Mouse (Mus musculus) thymus, postnatal 36 days (tissue): ENCODE measurements around the gene Tcea3.

ENCODE experiments used
- DNase-seq, 2 experiments: peaks; one replicate each; pipeline ENCODE4 v3.0.0; 2022; ENCODE audit warnings: mixed read lengths in 2 of 2

Tcea3 gene

DNA sequence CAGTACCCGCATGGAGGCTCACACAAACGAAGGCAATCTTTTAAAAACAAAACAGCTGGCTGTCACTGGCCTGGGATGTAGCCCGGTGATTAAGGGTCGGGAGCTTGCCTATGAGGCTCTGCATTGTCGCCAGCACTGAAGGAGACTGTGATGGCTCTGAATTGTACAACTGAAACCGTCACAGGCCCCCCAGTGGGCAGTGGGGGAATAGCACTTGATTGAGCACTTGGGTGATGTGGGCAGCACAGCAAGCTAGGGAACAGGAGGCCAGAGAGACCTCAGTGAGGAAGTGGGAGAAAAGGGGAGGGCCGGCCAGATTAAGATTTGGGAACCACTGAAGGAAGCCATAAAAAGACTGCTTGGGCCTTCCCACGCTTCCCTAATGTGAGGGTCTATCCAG lies 7.9 kb upstream of the Tcea3 start:
- DNase-seq = peak; percentile 78 to 82

DNA sequence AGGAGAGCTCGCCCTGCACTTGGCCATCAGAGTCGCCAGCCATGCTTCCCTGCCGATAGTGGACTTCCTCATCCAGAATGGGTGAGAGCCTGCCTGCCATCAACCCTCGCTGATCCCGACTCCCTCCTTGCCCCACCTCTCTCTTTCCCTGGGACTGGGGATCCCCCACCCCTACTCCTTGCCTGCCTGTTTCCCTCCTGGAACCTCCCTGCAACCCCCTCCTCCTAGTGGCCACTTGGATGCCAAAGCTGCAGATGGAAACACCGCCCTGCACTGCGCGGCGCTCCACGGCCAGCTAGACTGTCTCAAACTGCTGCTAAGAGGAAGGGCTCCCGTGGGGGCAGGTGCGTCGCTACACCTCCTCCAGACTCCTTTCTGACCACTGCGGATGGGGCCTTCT lies 7.4 kb upstream of the Tcea3 start:
- DNase-seq = peak in 1 of 2 experiments; percentile 13

DNA sequence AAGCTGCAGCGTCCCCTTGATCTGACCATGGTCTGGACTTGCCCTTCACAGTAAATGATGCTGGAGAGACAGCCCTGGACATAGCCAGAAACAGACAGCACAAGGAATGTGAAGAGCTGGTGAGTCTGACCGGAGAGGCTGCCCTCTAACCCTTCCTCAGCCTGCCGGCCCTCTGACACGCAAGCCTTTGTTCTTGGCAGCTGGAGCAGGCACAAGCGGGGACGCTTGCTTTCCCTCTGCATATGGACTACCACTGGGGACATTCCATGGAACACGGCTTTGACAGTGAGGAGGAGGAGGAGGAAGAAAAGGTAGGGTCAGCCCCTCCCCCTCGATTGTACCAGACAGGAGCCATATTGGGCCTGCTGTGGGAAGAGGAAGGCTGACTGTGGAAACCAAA lies 6.6 kb upstream of the Tcea3 start:
- DNase-seq = no peak

DNA sequence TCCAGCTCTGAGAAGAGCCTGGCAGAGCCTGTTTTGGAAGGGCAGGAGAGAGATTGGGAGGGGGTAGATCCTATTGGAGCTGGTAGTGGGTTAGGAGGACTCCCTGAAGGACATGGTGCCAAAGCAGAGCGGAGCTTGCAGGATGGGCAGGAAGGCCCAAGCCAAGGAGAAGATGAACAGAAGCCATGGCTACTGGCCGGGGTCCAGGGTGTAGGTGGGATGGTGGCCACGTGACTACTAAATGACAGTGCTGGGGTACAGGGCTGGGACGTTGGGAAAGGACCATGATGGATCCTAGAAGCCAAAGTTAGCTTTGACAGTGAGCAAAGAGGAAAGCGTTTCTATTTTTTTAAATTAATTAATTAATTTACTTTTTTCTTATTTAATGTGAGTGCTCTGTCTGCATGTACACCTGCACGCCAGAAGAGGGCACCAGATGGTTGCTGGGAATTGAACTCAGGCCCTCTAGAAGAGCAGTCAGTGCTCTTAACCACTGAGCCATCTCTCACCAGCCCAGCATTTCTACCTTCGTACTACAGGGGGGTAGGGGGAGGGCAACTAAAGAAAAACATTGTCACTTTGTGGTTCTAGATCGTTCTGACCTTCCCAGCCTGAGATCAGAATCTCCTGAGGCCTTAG lies 5.3 kb upstream of the Tcea3 start:
- peak in 1 of 2 experiments; percentile 19 for DNase-seq

DNA sequence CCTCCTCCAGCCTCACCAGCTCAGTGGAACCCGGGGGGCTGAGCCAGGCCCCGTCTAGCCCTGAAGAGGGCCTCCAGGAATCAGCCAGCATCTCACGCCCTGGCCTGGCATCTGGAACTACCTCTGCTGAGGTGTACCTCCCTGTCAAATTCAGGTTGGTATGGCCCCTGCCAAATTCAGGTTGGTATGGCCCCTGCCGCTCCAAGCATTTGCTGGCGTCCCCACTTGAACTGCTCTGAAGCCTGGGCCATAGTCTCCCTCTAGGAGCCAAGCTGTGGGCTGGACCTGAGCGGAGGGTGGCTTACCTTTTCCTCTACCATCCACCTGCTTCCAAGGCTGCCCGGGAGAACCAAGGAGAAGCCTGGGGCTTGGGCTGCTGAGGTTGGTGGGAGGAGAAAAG lies 4.8 kb upstream of the Tcea3 start:
- no peak for DNase-seq

DNA sequence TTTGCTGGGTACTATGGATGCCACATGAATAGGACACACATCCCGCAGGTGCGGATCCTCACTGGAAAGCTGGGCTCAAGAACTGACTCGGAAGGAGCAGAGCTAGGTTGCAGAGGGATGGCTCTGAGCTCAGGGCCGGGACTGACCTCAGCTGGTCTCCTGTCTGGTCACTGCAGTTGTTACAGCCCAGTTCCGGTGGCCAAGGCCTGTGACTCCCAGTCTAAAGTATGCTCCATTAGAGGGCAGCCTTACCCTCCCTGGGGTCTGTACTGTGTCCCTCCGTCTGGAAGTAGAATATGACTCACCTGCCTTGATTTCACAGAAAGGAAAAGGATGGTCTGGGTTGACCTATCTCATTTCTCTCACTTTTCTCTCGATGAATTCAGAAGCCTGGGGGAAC lies 3.3 kb upstream of the Tcea3 start:
- DNase-seq = no peak

DNA sequence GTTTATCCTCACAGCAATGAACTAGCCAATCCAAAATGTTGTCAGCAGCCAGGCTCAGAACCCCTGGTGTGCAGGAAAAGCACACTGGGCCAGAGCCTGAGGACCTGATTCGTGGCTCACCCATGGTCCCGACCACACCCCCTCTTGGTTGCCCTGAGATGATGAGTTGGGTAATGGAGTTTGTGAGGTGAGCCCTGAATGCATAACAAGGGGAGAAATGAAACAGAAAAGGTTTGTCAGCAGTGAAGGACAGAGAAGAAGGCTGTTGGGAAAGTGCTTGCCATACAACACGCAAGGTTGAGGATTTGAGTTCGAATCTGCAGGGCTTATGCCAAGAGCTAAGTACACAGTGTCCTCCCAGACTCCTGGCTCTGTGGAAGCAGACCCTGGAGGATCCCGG lies 1.8 kb upstream of the Tcea3 start:
- DNase-seq = no peak

DNA sequence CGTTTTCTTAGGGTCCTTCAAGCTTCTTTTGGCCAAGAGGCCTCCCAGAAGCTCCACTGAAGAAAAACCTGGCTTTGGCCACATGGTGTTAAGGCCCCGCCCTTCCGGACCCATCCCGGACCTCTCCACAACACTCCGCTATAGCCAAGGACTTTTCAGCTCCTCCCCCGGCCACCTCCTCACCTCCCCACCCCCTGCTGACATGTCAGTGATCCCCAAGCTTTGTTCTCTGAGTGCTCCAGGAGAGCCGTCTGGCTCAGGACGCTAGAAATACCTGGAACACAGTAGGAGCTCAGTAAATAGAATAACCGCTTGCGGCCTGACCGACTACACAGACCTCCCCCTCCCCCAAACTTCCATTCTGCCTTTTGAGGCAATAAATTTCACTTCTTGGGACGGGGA lies 960 bp upstream of the Tcea3 start:
- no peak for DNase-seq

DNA sequence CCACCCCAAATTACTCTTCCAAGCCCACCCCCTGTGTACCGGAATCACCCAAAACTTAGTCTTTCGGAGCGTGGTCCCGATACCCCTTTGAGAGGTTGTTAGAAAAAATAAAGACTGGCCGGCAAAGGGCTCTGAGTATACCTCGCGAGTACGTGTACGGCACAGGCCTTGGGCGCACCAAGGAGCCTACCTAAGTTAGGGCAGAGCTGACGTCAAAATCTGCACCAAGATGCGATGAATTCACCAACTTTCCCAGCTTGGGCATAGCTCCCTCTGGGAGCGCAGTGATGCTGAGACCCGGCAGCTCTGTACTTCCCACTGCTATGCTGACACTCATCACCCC lies 172 bp upstream of the Tcea3 start:
- no peak for DNase-seq

DNA sequence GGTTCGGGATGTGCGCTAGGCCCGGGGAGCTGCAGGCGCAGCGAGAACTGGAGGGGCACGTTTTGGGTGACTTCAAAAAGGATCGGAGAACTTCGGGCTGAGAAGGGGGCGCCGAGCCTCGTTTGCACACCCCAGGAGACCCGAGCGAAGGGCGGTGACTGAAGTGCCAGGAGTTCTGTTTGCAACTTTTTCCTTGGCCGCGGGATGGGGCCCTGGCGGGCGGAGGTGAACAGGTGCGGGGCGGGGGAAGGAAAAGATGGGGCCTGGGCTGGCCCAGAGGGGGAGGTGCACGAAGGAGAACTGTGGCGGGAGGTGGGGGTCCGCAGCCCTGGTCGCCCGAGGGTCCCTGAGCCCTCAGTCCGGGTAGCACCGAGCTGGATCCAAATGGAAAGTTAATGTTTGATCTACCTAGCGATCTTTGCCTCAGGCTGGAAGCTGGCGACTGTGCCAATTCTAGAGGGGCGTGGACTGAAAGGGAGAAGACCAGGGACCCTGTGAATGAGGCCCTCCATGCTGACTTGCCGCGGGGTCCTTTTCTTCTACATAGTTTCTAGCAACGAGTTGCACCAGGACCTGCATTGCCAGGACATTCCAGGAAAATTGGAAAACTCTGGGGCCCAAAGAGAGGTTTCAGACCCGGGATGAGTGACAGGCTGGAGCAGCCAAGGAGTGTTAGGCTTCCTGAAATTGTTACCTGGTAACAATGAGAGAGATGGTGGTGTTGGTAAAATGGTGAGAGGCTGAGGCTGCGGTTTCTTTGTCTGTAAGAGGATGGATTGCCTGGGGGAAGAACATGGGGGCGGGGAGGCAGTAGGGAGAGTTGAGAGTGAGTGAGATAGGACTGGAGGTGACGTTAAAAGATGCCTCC lies 1.2 kb downstream of the Tcea3 start:
- DNase-seq = no peak

DNA sequence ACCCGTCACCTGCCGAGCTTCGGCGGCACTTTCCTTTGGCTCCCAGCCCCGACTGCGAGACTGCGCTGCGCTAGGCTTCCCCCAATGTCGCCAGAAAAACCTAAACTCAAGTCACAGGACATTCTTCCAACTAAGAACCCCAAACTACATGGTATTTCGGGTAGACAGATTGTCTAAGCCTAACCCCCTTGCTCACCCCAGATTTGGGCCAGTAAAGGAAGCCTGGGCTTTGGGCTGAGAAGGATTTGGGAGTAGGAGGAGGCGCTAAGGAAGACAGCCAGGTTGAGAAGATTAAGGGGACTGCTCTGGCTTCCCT lies 1.8 kb downstream of the Tcea3 start:
- no peak for DNase-seq

DNA sequence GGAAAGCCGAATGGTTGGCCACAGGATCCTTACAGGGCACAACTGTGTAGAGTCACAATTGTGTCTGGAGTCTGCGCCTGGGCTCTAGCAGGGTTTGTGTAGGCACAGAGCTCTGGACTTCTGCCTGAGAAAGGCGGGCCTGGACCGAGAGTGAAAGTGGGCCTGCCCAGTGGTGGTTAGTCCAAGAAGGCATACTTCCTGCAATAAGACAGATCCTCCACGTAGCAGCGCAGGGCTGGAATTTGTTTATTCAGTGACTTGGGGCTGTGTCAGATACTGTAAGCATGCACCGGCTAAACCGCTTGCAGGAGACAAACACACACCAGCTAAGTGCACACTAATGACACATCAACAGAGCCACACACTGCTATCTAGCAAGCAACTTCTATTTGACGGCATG lies 2.3 kb downstream of the Tcea3 start:
- DNase-seq = no peak

DNA sequence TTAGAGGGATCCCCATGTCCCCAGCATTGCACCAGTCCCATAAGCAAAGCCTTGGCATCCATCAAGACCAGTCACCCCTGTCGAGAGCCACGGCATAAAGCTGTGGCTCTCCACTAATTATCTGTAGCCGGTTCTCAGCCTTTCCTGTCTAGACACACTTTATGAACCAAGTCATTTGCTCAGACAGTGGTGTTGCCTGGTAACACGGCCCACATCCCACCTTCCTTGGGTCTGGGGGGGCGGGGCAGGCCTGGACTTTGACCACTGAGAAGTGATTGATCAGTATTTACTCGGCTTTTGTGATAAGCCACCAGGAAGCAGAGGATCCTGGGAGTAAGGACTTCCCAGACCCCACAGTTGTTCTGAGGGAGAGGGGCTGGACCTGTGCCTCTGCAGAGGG lies 8.4 kb downstream of the Tcea3 start:
- DNase-seq = no peak

DNA sequence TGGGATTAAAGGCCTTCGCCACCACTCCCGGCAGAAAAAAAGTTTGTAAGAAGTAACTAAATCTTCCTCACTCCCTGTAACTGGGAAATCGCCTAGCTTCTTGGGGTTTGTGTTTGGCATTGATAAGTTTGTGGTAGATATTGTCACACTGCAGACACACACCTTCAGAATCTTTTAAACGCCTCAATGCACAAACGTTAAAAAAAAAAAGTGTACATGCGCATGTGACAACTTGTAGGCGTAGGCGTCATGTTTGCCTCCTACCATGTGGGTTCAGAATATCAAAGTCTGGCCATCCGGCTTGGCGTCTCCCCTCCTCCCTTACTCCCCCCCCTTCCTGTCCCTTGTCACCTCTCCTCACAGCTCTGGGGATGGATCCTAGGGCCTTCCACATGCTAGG lies 9.2 kb downstream of the Tcea3 start:
- DNase-seq = no peak

DNA sequence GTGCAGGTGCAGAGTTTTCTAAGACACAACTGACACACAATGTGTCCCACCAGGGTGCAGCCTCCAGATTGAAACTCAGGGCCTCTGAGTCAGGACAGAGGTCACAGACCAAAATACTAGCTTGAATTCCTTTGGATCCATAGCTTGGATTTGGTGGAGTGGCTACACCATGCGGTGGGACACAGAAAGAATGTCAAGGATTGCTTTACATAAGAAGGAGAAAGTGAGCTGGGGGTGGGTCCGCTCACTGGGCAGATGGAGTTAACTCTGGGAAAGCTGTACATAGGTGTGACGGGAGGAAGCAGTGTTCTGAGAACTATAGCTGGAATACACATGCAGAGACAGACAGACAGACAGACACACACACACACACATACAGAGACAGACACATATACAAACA lies 12.4 kb downstream of the Tcea3 start:
- DNase-seq = no peak

DNA sequence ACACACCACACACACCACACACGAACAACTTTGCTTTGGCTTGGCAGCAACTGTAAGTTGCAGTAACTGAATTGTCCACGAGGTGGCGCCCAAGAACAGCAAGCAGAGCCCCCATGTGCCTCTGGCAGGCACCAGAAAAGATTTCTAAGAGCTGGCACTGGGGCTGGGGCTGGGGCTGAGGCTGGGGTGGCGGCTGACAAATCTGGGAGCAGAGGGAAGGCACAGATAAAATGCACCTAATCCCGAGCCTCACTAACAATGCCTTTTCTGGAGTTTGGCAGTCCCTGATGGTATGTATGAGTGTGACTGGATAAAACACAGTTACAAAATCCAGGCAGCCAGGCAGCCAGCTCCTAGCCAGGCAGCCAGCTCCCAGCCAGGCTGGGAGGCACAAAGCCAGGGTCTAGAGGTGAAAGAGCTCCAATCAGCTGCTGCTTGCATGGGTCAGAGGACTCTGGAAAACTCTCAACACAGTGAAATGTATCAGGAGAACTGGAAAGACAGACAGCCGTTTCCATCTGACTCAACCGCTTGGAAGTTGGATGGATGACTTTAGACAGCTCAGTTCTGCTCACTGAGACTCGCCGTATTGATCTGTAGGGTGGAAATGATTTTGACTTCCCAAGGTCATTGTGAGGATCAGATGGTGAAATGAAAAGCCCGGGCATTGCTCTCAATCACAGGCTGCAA lies 13.1 kb downstream of the Tcea3 start:
- DNase-seq = peak; percentile 65 to 75

DNA sequence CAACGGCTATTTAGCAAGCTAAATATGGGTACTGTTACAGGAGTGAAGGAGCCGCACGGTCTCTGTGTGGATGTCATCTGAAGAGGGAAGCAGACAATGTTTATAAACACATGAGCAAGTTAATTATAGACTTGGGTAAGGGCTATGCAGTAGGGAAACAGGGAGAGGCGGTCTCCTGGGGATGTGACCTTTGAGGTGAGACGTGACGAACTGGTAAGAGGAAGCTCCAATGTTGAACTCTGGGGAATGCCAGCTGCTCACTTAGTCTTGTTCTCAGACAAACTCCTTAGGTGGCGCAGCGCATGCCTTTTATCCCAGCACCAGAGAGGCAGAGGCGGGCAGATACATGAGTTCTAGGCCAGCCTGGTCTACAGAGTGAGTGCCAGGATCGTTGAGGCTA lies 14.4 kb downstream of the Tcea3 start:
- no peak for DNase-seq

DNA sequence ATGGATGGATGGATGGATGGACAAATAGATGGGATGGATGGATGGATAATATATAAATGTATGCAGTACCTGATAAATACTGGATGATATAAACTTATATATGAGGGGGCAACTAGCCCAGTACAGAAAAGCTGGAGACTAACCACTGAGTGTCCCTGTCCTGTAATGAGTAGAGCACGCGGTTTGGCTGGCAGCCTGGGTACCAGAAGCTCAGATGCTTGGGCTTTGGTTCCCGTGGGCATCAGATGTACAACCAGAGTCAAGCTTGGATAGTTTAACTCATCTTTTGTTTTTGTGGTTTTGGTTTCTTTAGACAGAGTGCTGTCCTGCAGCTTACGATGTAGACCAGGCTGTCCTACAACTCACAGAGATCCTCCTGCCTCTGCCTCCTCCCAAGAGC lies 16.0 kb downstream of the Tcea3 start:
- DNase-seq = no peak

DNA sequence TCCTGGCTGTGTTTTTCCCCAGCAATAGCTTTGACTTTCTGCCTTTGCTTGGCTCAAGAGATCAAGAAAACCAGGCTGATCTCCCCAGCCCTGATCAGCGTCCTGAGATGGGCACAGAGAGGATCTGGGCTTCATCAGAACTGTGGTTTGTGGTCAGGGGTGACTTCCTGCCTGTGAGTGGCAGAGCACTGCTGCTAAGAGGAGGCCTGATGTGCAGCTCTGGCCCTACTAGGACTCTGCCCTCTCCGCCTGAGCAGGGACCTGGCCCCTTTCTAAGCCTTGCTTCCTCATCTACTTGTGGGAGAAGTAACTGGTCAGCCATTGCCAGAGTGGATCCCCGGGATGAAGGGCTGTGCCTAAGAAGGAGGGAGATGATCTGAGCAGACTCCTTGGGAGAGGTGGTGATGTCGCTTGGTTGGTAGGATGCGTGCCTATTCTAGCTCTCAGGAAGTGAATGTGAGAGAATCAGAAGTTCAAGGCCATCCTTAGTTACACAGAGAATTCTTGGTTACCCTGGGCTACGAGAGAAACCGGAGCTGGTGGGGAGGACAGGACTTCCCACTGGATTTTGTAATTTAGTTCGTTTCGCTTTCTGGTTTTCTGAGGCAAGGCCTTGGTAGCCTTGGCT lies 19.3 kb downstream of the Tcea3 start:
- DNase-seq = peak; percentile 50 to 57

DNA sequence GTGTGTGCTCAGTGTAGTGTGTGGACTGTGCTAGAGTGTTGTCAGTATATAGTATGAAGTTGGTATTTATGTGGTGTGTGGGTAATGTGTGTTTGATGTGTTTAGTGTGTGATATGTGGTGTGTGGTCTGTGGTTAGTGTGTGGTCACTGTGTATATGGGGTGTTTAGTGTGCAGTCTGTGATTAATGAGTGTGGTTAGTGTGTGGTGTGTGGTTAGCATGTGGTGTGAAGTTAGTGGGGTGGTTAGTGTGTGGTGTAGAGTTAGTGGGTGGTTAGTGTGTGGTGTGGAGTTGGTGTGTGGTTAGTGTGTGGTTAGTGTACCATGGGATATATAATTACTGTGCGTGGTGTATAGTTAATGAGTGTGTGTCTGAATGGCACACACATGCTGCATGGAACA lies 21.4 kb downstream of the Tcea3 start:
- no peak for DNase-seq

DNA sequence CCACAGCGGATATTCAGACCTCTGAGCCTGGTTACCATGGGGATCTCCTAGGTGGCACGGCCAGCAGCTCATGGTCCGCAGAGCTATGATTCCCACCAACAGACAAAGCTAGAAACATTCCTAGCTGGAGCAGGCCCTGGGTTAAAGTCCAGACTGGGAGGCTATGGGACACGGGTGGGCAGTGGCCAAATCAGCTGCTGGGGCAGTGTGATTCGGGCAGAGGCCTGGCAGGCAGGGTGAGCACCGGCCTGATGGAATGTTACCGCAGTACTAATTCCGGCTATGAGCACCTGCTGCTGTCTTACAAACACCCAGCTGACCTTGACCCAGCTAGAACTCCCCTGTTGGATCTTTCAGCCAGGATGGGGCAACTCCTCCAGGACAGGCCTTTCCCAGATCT lies 23.1 kb downstream of the Tcea3 start:
- DNase-seq = no peak

DNA sequence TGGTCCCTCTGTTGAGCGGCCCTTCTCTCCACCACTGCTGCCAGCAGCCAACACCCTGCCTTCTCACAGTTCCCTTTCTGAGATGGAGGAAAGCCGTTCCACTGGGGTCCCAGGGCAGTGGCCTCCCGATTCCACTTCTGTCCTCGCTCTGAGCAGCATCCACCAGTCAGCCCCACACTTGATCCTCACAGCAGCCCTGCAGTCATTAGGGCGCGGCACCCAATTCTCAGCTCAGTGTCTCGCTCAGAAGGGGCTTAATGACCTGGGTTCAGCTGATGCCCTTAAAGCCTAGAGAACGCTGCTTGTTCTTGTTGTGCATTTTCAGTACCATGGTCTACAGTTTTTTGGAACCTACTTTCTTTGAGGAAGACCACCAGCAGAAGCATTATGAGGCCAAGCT lies 33.6 kb downstream of the Tcea3 start:
- DNase-seq = no peak

DNA sequence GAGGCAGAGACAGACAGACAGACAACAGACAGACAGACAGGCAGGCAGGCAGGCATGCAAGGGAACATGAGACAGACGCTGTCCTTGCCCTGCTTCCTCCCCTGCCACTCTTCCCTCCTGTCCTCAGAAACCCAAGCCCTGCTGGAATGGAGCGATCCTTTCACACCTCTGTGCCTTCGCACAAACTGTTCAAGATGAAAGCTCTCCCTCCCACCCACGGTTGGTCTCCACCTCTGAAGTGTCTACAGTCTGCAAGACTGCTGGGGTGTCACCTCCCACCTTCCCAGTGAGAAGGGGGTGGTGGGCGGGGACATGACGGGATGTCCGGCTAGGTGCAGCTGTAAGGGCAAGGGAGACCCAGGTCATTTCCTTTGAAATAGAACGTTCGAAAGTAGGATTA lies 34.1 kb downstream of the Tcea3 start:
- DNase-seq = no peak
